Mouse (Mus musculus): ENCODE data around the gene Slc39a10.

DNA sequence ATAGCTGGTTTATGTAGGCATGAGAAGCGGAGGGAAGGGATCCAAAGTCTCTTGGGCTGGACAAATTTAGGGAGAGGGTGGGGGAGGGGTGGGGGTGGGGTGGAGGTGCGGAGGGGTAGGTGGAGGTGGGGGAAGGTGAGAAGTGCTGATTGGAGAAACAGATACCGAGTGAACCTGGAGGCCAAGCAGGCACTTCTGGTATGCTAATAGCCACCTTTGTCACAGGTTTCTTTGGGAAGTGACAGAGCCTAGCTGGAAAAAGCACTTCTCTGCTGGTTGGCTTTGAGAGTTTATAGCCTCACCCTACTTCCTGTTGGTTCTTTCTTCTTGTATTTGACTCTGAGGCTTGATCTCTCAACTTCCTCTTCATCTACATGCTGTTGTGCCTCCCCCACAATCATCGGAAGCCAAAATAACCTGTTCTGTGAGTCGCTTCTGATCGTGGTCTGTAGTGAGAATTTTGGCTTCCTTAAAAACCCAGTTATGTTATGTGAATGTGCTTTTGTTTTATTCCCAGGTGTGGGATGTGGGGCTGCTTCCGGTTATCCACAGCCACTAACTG is 1.7 kb upstream of the Slc39a10 start:
- TF ChIP-seq GATA1 (IDR thresholded peaks at IDR 0.05; ENCODE audit: borderline replicate concordance, low read length) (no peak), FLI1 (IDR thresholded peaks at IDR 0.05; ENCODE audit: low read length) (no peak)
